Mouse (Mus musculus): ENCODE results near the gene Fam110a. TPM values are rescaled to one million over a fixed set of nuclear protein-coding genes. Genes with fewer than 3 reads are reported as not detected.

The Fam110a gene
- polyA plus RNA-seq, 1 experiment from 2014 or later, result 31.7 TPM

GRCm38 (mm10) chr2:151924276-151924675 lies 55.7 kb downstream of the Fam110a start:
- ATAC-seq (ENCODE audit: insufficient number of reproducible peaks, insufficient read depth, low FRiP score, low TSS enrichment, low read depth), result no peak
- Histone ChIP-seq H3K4me2 (no peak overlapping the region), H3K9me3 (no peaks in the 10 kb centered on the region), H3K36me3 (no peaks in the 10 kb centered on the region), H3K27me3 (no peaks in the 10 kb centered on the region), H3K9ac (replicated peaks) (no peak overlapping the region), H3K27ac (no peak overlapping the region), H3K4me1 (replicated peaks) (peaks cover 14% of the 10 kb centered on the region; the same call in 1 of the 2 replicates), H3K4me3 (replicated peaks) (no peak overlapping the region)
- 82% methylated on average over 7 of the region's 7 CpGs for WGBS

GRCm38 (mm10) chr2:151921596-151921995 lies 58.4 kb downstream of the Fam110a start:
- Histone ChIP-seq H3K4me3 (replicated peaks) (no peak overlapping the region), H3K9me3 (no peaks in the 10 kb centered on the region), H3K27ac (0 out of 2 replicates have a peak overlapping the region, but pooled peaks have one; percentile 12), H3K4me1 (replicated peaks) (peaks cover 25% of the 10 kb centered on the region), H3K4me2 (no peak overlapping the region), H3K36me3 (no peaks in the 10 kb centered on the region), H3K27me3 (0 out of 2 replicates have a peak, but pooled peaks cover 2% of the 10 kb centered on the region), H3K9ac (replicated peaks) (no peak overlapping the region)
- 19% methylated on average over 4 of the region's 4 CpGs for WGBS
- ATAC-seq (ENCODE audit: insufficient number of reproducible peaks, insufficient read depth, low FRiP score, low TSS enrichment, low read depth), result peak; percentile 32; the same call in 1 of the 2 replicates

GRCm38 (mm10) chr2:151921068-151921467 lies 59.0 kb downstream of the Fam110a start:
- Histone ChIP-seq H3K4me3 (replicated peaks) (no peak overlapping the region), H3K27ac (0 out of 2 replicates have a peak overlapping the region, but pooled peaks have one; percentile 12), H3K9ac (replicated peaks) (no peak overlapping the region), H3K27me3 (0 out of 2 replicates have a peak, but pooled peaks cover 2% of the 10 kb centered on the region), H3K4me1 (replicated peaks) (peaks cover 31% of the 10 kb centered on the region), H3K36me3 (no peaks in the 10 kb centered on the region), H3K4me2 (no peak overlapping the region), H3K9me3 (no peaks in the 10 kb centered on the region)
- WGBS, result 56% methylated on average over 8 of the region's 8 CpGs
- ATAC-seq (ENCODE audit: insufficient number of reproducible peaks, insufficient read depth, low FRiP score, low TSS enrichment, low read depth), result no peak

MicroRNAs encoded within 50 kb of the gene (microRNA counts, 519-probe panel; counts per million panel counts)
- not detected for microRNA mmu-miR-1953

Small RNA genes lying within 50 kb of the gene (microRNA-seq; reads per million reads assigned to microRNA genes)
- gene Mir1953, result 0.93 reads per million

Other genes starting within 250 kb of the Fam110a start
- 47.2 and 50.1 TPM in 2 replicates for gene Psmf1, start 236.0 kb downstream of the Fam110a start, polyA plus RNA-seq (2016; fragmentation: Nextera tagmentation; extraction: Ambion mirVana)
- gene Rspo4, start 137.3 kb downstream of the Fam110a start, polyA plus RNA-seq (2016; fragmentation: Nextera tagmentation; extraction: Ambion mirVana), result 1.3 and 1.4 TPM in 2 replicates
- 0.11 and 0.26 TPM in 2 replicates for gene Angpt4, start 69.0 kb downstream of the Fam110a start, polyA plus RNA-seq (2016; fragmentation: Nextera tagmentation; extraction: Ambion mirVana)
- gene Slc52a3, start 16.3 kb upstream of the Fam110a start, polyA plus RNA-seq (2016; fragmentation: Nextera tagmentation; extraction: Ambion mirVana), result 0.97 and 1.2 TPM in 2 replicates
- not detected in 2 replicates for gene Scrt2, start 101.3 kb upstream of the Fam110a start, polyA plus RNA-seq (2016; fragmentation: Nextera tagmentation; extraction: Ambion mirVana)
- 7.5 and 8.6 TPM in 2 replicates for gene Srxn1, start 125.3 kb upstream of the Fam110a start, polyA plus RNA-seq (2016; fragmentation: Nextera tagmentation; extraction: Ambion mirVana)
- 11.5 and 11.9 TPM in 2 replicates for gene Tcf15, start 163.3 kb upstream of the Fam110a start, polyA plus RNA-seq (2016; fragmentation: Nextera tagmentation; extraction: Ambion mirVana)
- gene Csnk2a1, start 246.6 kb upstream of the Fam110a start, polyA plus RNA-seq (2016; fragmentation: Nextera tagmentation; extraction: Ambion mirVana), result 94.5 and 102 TPM in 2 replicates